Mouse (Mus musculus): ENCODE data around the gene Rptor. TPM values are rescaled to one million over a fixed set of nuclear protein-coding genes. Genes with fewer than 3 reads are reported as not detected.

Gene Rptor
- polyA plus RNA-seq (2015; fragmentation: Nextera tagmentation; extraction: Ambion mirVana), result 5.2 and 5.9 TPM in 2 replicates

- peak within 1 kb of the TSS; percentile 98 for H3K9ac ChIP-seq (ENCODE audit: low read depth, low read length)
- peaks cover 11% of the 10 kb centered on the region for H3K4me1 ChIP-seq (ENCODE audit: control insufficient read depth, insufficient read depth, low read length)
- H3K4me2 ChIP-seq (ENCODE audit: low read depth, low read length), result peak within 1 kb of the TSS; percentile 89
- no peaks in the 10 kb centered on the region for H3K9me3 ChIP-seq (ENCODE audit: control insufficient read depth, low read length)
- H3K27me3 ChIP-seq (replicated peaks; ENCODE audit: control insufficient read depth, insufficient read depth, low read length), result no peaks in the 10 kb centered on the region
- peak within 1 kb of the TSS; percentile 100 for H3K4me3 ChIP-seq (ENCODE audit: low read length)
- peak within 1 kb of the TSS; percentile 88 for H3K27ac ChIP-seq (ENCODE audit: low read length)
- ATAC-seq, result peak; percentile 99
- under 1% methylated on average over 62 of the region's 63 CpGs for WGBS
- no peaks in the 10 kb centered on the region for H3K36me3 ChIP-seq (ENCODE audit: control insufficient read depth, insufficient read depth, low read length)
Observed at GRCm38 (mm10) chr11:119602763-119603526, at the start of gene Rptor. TSS of gene Rptor (plus strand) at chr11:119602905.

GRCm38 (mm10) chr11:119554706-119555105 lies 48.0 kb upstream of the Rptor start:
- Histone ChIP-seq H3K4me3 (ENCODE audit: low read length) (no peak overlapping the region), H3K9me3 (ENCODE audit: control insufficient read depth, low read length) (no peaks in the 10 kb centered on the region), H3K36me3 (ENCODE audit: control insufficient read depth, insufficient read depth, low read length) (no peaks in the 10 kb centered on the region), H3K27me3 (replicated peaks; ENCODE audit: control insufficient read depth, insufficient read depth, low read length) (peaks cover 20% of the 10 kb centered on the region), H3K27ac (ENCODE audit: low read length) (no peak overlapping the region), H3K4me1 (ENCODE audit: control insufficient read depth, insufficient read depth, low read length) (0 out of 2 replicates have a peak, but pooled peaks cover 9% of the 10 kb centered on the region), H3K4me2 (ENCODE audit: low read depth, low read length) (no peak overlapping the region), H3K9ac (ENCODE audit: low read depth, low read length) (no peak overlapping the region)
- ATAC-seq, result no peak
- 65% methylated on average over 7 of the region's 7 CpGs for WGBS

- no peak overlapping the region for H3K4me2 ChIP-seq (ENCODE audit: low read depth, low read length)
- no peaks in the 10 kb centered on the region for H3K36me3 ChIP-seq (ENCODE audit: control insufficient read depth, insufficient read depth, low read length)
- no peak overlapping the region for H3K4me3 ChIP-seq (ENCODE audit: low read length)
- no peak overlapping the region for H3K9ac ChIP-seq (ENCODE audit: low read depth, low read length)
- 0 out of 2 replicates have a peak, but pooled peaks cover 9% of the 10 kb centered on the region for H3K4me1 ChIP-seq (ENCODE audit: control insufficient read depth, insufficient read depth, low read length)
- ATAC-seq, result no peak
- H3K27me3 ChIP-seq (replicated peaks; ENCODE audit: control insufficient read depth, insufficient read depth, low read length), result peaks cover 15% of the 10 kb centered on the region
- H3K27ac ChIP-seq (ENCODE audit: low read length), result no peak overlapping the region
- 80% methylated on average over 7 of the region's 7 CpGs for WGBS
- no peaks in the 10 kb centered on the region for H3K9me3 ChIP-seq (ENCODE audit: control insufficient read depth, low read length)
Observed at GRCm38 (mm10) chr11:119555170-119555569, 47.5 kb upstream of the Rptor start.

GRCm38 (mm10) chr11:119557940-119558869 lies 44.5 kb upstream of the Rptor start:
- H3K4me1 ChIP-seq (ENCODE audit: control insufficient read depth, insufficient read depth, low read length), result 0 out of 2 replicates have a peak, but pooled peaks cover 7% of the 10 kb centered on the region
- no peaks in the 10 kb centered on the region for H3K36me3 ChIP-seq (ENCODE audit: control insufficient read depth, insufficient read depth, low read length)
- no peak overlapping the region for H3K27ac ChIP-seq (ENCODE audit: low read length)
- ATAC-seq, result no peak
- H3K9ac ChIP-seq (ENCODE audit: low read depth, low read length), result no peak overlapping the region
- no peak overlapping the region for H3K4me2 ChIP-seq (ENCODE audit: low read depth, low read length)
- no peak overlapping the region for H3K4me3 ChIP-seq (ENCODE audit: low read length)
- peaks cover 3% of the 10 kb centered on the region; the same call in 1 of the 2 replicates for H3K27me3 ChIP-seq (replicated peaks; ENCODE audit: control insufficient read depth, insufficient read depth, low read length)
- WGBS, result 32% methylated on average over 16 of the region's 17 CpGs
- no peaks in the 10 kb centered on the region for H3K9me3 ChIP-seq (ENCODE audit: control insufficient read depth, low read length)

GRCm38 (mm10) chr11:119558870-119559610 lies 43.7 kb upstream of the Rptor start:
- Histone ChIP-seq H3K27ac (ENCODE audit: low read length) (no peak overlapping the region), H3K27me3 (replicated peaks; ENCODE audit: control insufficient read depth, insufficient read depth, low read length) (peaks cover 3% of the 10 kb centered on the region), H3K4me3 (ENCODE audit: low read length) (no peak overlapping the region), H3K4me2 (ENCODE audit: low read depth, low read length) (no peak overlapping the region), H3K4me1 (ENCODE audit: control insufficient read depth, insufficient read depth, low read length) (0 out of 2 replicates have a peak, but pooled peaks cover 7% of the 10 kb centered on the region), H3K36me3 (ENCODE audit: control insufficient read depth, insufficient read depth, low read length) (no peaks in the 10 kb centered on the region), H3K9me3 (ENCODE audit: control insufficient read depth, low read length) (no peaks in the 10 kb centered on the region), H3K9ac (ENCODE audit: low read depth, low read length) (no peak overlapping the region)
- no peak for ATAC-seq
- 19% methylated on average over 9 of the region's 9 CpGs for whole genome bisulfite sequencing

- Histone ChIP-seq H3K27me3 (replicated peaks; ENCODE audit: control insufficient read depth, insufficient read depth, low read length) (peaks cover 12% of the 10 kb centered on the region), H3K4me1 (ENCODE audit: control insufficient read depth, insufficient read depth, low read length) (0 out of 2 replicates have a peak, but pooled peaks cover 7% of the 10 kb centered on the region), H3K9me3 (ENCODE audit: control insufficient read depth, low read length) (no peaks in the 10 kb centered on the region), H3K9ac (ENCODE audit: low read depth, low read length) (no peak overlapping the region), H3K27ac (ENCODE audit: low read length) (no peak overlapping the region), H3K4me3 (ENCODE audit: low read length) (no peak overlapping the region), H3K36me3 (ENCODE audit: control insufficient read depth, insufficient read depth, low read length) (no peaks in the 10 kb centered on the region), H3K4me2 (ENCODE audit: low read depth, low read length) (no peak overlapping the region)
- 43% methylated on average over 6 of the region's 6 CpGs for WGBS
- ATAC-seq, result no peak
Observed at GRCm38 (mm10) chr11:119562286-119562685, 40.4 kb upstream of the Rptor start.

- Histone ChIP-seq H3K27me3 (replicated peaks; ENCODE audit: control insufficient read depth, insufficient read depth, low read length) (peaks cover 9% of the 10 kb centered on the region), H3K36me3 (ENCODE audit: control insufficient read depth, insufficient read depth, low read length) (no peaks in the 10 kb centered on the region), H3K9ac (ENCODE audit: low read depth, low read length) (no peak overlapping the region), H3K27ac (ENCODE audit: low read length) (no peak overlapping the region), H3K9me3 (ENCODE audit: control insufficient read depth, low read length) (no peaks in the 10 kb centered on the region), H3K4me1 (ENCODE audit: control insufficient read depth, insufficient read depth, low read length) (0 out of 2 replicates have a peak, but pooled peaks cover 7% of the 10 kb centered on the region), H3K4me3 (ENCODE audit: low read length) (no peak overlapping the region), H3K4me2 (ENCODE audit: low read depth, low read length) (no peak overlapping the region)
- ATAC-seq, result no peak
- 52% methylated on average over 9 of the region's 9 CpGs for WGBS
Observed at GRCm38 (mm10) chr11:119563166-119563565, 39.5 kb upstream of the Rptor start.

GRCm38 (mm10) chr11:119564383-119564782 lies 38.3 kb upstream of the Rptor start:
- H3K4me3 ChIP-seq (ENCODE audit: low read length), result no peak overlapping the region
- WGBS, result 89% methylated on average over 10 of the region's 10 CpGs
- H3K36me3 ChIP-seq (ENCODE audit: control insufficient read depth, insufficient read depth, low read length), result no peaks in the 10 kb centered on the region
- peaks cover 9% of the 10 kb centered on the region for H3K27me3 ChIP-seq (replicated peaks; ENCODE audit: control insufficient read depth, insufficient read depth, low read length)
- no peak for ATAC-seq
- H3K4me1 ChIP-seq (ENCODE audit: control insufficient read depth, insufficient read depth, low read length), result no peaks in the 10 kb centered on the region
- H3K27ac ChIP-seq (ENCODE audit: low read length), result no peak overlapping the region
- no peaks in the 10 kb centered on the region for H3K9me3 ChIP-seq (ENCODE audit: control insufficient read depth, low read length)
- no peak overlapping the region for H3K9ac ChIP-seq (ENCODE audit: low read depth, low read length)
- no peak overlapping the region for H3K4me2 ChIP-seq (ENCODE audit: low read depth, low read length)

All from intestine, embryonic 16.5 days (tissue).